Mouse (Mus musculus) MEL (cell line): ENCODE measurements around the gene Ifitm3.

ENCODE experiments used
- CTCF ChIP-seq, 3 experiments: IDR thresholded peaks in 2 of 3; conservative IDR thresholded peaks in 1 of 3; 2 replicates each; pipeline ENCODE4 v1.5.1; 2011 to 2012; ENCODE audit warnings: low read length in 3 of 3, low read depth in 2 of 3, mild to moderate bottlenecking in 2 of 3, improper control_type of control experiment in 1 of 3, inconsistent platforms in 1 of 3, mixed read lengths in 1 of 3, moderate library complexity in 1 of 3; ENCODE audit not compliant: control insufficient read depth in 1 of 3, insufficient read depth in 1 of 3, poor library complexity in 1 of 3, severe bottlenecking in 1 of 3
- E2F4 ChIP-seq: IDR thresholded peaks from 2 replicates; pipeline ENCODE4 v1.6.1; 2011; ENCODE audit warnings: low read depth, low read length, improper control_type of control experiment, borderline replicate concordance
- ETS1 ChIP-seq: IDR thresholded peaks from 2 replicates; pipeline ENCODE4 v1.6.1; 2012; ENCODE audit warnings: low read depth, mild to moderate bottlenecking, inconsistent platforms, low read length, improper control_type of control experiment, moderate library complexity
- UBTF ChIP-seq: IDR thresholded peaks from 2 replicates; pipeline ENCODE4 v1.6.1; 2012; ENCODE audit warnings: low read depth, mild to moderate bottlenecking, inconsistent platforms, low read length, improper control_type of control experiment, moderate library complexity, borderline replicate concordance; ENCODE audit not compliant: insufficient read depth

- TF ChIP-seq CTCF (IDR thresholded peaks at IDR 0.05 in 2 of 3, conservative IDR thresholded peaks at IDR 0.05 in 1 of 3; ENCODE audit: control insufficient read depth in 1 of 3, insufficient read depth in 1 of 3, low read depth in 2 of 3, low read length in 3 of 3, poor library complexity in 1 of 3, severe bottlenecking in 1 of 3): no peak
- no peak for TF ChIP-seq E2F4
- TF ChIP-seq UBTF: no peak
- TF ChIP-seq ETS1: no peak
These were observed 3.7 kb downstream of the Ifitm3 start for GRCm38 (mm10) chr7:141006914-141007313.
